Mouse (Mus musculus): ENCODE measurements around the gene Rhot2.
"Not testable (repeated sequence)": the region's sequence is repeated elsewhere in the genome, so short reads cannot be mapped to it uniquely, and the experiment has no call there.

Rhot2 gene

DNA sequence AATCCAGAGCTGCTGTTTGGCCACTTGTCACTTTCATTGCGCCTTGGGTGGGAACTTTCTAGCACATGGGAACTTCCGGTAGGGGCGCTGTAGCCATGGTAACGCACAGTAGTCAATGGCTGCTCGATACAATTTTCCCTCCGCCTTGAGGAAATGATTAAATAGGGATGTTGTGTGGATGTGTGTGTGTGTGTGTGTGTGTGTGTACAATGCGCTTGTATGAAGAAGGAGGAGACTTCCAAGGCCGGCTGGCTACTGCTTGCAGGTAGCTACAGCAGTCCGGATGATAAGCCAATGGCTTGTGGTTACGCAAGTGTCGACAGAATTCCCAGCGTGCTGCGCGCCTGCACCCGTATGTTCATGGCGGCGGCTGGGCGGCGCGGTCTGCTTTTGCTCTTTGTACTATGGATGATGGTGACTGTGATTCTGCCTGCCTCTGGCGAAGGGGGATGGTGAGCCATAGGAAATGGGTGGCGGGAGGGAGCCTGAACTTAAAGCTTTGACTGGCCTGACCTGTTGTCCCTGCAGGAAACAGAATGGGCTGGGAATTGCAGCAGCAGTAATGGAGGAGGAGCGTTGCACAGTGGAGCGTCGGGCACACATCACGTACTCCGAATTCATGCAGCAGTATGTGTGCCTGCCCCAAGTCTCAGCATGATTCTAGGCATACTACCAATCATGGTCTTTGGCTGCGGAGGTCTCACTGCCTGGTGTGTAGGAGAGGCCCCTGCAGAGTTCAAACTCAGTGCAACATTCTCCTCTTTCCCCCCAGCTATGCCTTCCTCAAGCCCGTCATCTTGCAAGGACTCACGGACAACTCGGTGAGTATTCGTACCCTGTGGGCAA lies 15.7 kb downstream of the Rhot2 start, which contains the start of gene Jmjd8:
Gene Jmjd8 (plus strand): TSS at position 156 of the 846 bp plus-strand sequence.
- DNase-seq (ENCODE audit: low read depth, low spot score): peak; percentile 75

DNA sequence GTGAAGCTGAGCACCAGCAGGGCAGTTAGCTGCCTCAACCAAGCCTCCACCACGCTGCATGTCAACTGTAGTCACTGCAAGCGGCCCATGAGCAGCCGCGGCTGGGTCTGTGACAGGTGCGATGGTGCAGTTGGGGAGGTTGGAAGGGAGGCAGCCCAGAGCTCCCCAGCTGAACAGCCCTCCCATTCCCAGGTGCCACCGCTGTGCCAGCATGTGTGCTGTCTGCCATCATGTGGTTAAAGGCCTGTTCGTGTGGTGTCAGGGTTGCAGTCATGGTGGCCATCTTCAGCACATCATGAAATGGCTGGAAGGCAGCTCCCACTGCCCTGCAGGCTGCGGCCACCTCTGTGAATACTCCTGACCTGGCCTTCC lies 16.4 kb downstream of the Rhot2 start:
- no peak for DNase-seq (ENCODE audit: low read depth, low spot score)

DNA sequence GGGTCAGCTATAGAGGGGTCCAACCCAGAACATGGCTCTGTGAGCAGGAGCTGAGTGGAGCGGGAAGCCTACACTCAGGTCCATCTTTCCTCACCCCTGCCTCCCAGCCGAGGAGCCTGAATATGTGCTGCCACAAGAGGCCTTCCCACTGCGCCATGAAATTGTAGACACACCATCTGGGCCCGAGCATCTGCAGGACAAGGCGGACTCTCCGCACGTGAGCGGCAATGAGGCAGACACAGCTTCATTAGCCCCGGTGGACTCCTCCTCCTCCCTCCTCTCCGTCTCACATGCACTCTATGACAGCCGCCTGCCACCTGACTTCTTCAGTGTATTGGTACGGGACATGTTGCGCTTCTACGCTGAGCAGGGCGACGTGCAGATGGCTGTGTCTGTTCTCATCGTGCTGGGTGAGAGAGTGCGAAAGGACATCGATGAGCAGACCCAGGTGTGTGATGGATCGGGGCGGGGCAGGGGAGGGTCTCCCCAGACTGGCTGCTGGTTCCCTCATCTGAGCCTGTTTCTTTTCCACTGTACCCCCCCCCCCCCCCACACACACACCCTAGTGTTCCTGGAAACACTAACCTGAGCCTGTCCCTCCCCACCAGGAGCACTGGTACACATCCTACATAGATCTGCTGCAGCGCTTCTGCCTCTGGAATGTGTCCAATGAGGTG lies 17.0 kb downstream of the Rhot2 start:
- no peak for DNase-seq (ENCODE audit: low read depth, low spot score)

DNA sequence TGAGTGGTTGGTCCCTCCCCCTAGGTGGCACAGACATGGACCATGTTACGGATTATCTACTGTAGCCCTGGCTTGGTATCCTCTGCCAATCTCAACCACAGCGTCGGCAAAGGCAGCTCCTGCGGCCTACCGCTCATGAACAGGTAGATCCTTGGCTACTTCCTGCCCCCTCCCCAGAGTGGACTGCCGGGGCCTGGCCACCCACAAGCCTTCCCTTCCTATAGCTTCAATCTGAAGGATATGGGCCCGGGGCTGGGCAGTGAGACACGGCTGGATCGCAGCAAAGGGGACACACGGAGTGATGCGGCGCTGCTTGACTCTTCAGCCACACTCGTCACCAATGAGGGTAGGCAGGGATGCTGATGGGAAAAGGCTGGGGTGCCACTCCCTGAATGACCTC lies 17.6 kb downstream of the Rhot2 start:
- no peak for DNase-seq (ENCODE audit: low read depth, low spot score)

DNA sequence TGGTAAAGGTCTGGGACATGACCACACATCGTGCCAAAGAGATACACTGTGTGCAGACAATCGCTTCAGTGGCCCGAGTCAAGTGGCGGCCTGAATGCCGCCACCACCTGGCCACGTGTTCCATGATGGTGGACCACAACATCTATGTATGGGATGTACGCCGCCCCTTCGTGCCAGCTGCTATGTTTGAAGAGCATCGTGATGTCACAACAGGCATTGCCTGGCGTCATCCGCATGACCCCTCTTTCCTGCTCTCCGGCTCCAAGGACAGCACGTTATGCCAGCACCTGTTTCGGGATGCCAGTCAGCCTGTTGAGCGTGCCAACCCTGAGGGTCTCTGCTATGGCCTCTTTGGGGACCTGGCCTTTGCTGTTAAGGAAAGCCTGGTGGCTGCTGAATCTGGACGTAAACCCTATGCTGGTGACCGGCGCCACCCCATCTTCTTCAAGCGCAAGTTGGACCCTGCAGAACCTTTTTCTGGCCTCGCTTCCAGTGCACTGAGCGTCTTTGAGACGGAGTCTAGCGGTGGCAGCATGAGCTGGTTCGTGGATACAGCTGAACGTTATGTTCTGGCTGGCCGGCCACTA lies 18.6 kb downstream of the Rhot2 start:
- no peak for DNase-seq (ENCODE audit: low read depth, low spot score)

DNA sequence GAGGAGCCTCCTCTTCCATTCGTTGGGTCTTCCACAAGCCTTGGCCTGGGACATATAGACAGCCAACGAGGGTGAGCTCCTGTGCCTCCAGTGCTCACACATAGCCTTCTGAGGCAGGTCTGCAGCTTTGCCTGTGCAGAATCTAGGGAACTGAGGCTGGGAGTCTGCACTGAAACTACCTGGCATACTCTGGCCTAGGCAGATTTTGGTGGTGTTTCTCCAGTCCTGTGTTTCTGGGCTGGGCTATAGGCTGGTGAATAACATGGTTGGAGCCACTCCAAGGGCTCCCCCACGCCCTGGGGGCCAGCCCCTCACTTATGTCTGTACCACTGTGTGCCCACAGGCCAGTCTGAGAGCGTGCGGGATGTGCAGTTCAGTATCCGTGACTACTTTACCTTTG lies 19.3 kb downstream of the Rhot2 start:
- DNase-seq (ENCODE audit: low read depth, low spot score): no peak

- DNase-seq (ENCODE audit: low read depth, low spot score): no peak
Observed at GRCm38 (mm10) chr17:25824362-25825142, 20.1 kb downstream of the Rhot2 start.

- peak; percentile 95 for DNase-seq (ENCODE audit: low read depth, low spot score)
Observed at GRCm38 (mm10) chr17:25823452-25823851, 21.2 kb downstream of the Rhot2 start, which contains the start of gene Wdr24. Gene Wdr24 (plus strand): TSS chr17:25823627.

DNA sequence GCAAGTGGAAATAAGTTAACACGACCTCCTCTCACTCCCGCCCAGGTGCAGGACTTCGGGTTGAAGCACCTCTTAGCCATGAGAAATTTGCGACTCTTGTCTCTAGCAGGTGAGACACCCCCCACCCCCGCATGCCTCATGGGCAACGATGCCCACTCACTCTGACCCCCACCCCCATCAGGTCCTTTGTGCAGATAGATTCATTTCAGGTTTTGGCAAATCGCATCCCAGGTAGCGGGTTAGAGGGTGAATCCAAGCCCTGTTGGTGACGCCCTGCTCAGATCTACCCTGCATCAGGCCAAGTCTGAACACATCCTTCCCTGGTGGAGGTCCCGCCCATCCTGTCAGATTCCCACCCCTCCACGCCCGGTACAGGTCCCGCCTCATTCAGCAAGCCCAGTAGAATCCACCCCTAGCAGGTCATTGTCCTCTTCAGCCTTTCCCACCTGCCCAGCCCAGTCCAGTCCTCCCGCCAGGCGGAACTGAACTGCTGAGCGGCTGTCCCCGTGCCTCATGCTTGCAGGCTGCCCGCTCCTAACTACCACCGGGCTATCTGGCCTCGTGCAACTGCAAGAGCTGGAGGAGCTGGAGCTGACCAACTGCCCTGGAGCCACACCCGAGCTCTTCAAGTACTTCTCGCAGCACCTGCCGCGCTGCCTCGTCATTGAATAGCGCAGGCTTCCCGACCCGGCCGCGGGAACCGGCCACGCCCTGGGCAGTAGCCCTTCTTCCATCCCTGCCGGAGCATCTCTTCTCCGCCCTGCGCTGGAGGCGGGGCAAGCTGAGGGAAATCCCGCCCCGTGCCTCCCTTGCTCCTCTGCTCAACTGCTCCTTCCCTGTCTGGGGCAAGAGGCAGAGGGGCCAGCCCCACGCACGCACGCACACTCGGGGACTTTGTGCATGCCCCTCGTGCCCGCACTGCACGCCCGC lies 25.5 kb downstream of the Rhot2 start:
- DNase-seq (ENCODE audit: low read depth, low spot score): peak; percentile 72

DNA sequence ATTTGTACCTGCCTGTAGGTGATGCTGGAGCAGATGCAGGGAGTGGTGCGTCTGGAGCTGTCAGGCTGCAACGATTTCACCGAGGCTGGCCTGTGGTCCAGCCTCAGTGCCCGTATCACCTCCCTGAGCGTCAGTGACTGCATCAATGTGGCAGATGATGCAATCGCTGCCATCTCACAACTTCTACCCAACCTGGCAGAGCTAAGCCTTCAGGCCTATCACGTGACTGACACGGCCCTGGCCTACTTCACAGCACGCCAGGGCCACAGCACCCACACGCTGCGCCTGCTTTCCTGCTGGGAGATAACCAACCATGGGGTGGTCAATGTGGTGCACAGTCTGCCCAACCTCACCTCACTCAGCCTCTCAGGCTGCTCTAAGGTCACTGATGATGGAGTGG lies 27.0 kb downstream of the Rhot2 start:
- no peak for DNase-seq (ENCODE audit: low read depth, low spot score)

GRCm38 (mm10) chr17:25813471-25813870 lies 31.2 kb downstream of the Rhot2 start:
- peak; percentile 91 for DNase-seq (ENCODE audit: low read depth, low spot score)

- DNase-seq (ENCODE audit: low read depth, low spot score): no peak
Observed at GRCm38 (mm10) chr17:25810890-25811289, 33.8 kb downstream of the Rhot2 start.

DNA sequence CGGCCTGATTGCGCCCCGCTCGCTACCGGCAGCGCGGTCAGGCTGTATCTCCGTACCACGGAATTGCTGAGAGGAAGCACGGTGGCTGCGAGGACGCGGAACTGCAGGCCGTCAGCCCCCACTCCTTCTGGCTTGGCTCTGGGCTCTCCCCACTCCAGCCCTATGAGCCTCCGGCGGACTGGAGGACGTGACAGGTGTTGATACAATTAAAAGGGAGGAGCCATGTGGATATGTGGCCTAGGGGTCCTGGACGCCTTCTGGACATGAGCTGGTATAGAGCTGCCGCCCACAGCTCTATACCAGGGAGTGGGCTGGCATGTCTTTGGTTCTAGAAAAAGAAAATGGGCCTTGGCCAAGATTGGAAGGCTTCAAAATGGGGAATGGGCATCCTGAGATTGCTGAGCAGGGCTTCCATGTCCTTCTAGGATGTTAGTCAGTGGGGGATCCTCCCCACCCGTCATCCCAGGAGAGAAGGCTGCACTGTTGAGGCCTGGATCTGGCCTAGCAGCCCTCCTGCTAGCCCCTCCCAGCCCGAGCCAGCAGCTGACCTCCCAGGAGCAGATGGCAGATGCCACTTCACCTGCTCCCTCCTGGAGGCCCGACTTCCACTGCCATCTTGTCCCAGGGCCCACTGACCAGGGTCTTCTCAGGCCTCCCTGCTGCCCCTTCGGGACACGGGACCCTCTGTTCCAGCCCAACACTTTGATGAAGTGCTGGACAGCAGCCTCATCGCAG lies 34.9 kb downstream of the Rhot2 start:
- DNase-seq (ENCODE audit: low read depth, low spot score): no peak

DNA sequence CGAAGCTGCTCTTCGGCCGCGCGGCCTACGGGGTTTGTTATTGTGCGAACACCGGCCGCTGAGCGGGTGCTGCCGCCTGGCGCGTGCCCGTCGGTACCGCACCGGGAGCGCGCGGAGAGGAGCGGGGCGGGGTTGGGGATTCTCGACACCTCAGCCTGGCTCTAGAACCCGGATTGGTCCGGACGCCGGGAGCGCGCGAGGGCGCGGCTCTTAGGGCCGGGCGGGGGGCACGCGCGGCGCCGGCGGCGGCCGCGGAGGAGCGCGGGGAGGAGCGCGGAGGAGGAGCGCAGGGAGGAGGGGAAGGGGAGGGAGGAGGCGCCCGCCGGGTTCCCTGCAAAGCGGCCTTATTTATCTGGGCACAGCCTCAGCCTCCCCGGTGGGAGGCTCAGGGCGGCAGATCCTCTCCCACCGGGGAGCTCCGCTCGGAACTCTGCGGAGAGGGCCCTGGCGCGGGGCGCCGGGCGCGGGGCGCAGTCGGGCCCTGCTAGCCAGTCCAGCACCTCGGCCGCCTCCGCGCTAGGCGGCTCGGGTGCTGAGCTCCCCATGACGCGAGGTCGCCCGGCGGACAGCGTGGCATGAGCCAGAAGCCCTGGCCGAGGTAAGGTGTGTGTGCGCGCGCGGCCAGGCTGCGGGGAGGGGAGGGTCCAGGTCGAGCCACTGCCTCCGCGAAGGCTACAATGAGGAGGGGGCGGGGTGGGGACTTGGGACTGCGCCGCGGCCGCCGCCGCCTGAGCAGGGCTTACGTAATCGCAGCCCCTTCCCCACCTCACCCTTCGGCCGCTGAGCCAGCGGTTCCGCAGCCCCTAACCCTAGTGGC lies 35.7 kb downstream of the Rhot2 start, which contains the start of gene Fbxl16:
Gene Fbxl16 (plus strand): TSS at position 297 of the 817 bp plus-strand sequence.
- DNase-seq (ENCODE audit: low read depth, low spot score): peak; percentile 85

GRCm38 (mm10) chr17:25808028-25808427 lies 36.6 kb downstream of the Rhot2 start:
- DNase-seq (ENCODE audit: low read depth, low spot score): no peak

- DNase-seq (ENCODE audit: low read depth, low spot score): not testable (repeated sequence)
Observed at GRCm38 (mm10) chr17:25807452-25807851, 37.2 kb downstream of the Rhot2 start.

DNA sequence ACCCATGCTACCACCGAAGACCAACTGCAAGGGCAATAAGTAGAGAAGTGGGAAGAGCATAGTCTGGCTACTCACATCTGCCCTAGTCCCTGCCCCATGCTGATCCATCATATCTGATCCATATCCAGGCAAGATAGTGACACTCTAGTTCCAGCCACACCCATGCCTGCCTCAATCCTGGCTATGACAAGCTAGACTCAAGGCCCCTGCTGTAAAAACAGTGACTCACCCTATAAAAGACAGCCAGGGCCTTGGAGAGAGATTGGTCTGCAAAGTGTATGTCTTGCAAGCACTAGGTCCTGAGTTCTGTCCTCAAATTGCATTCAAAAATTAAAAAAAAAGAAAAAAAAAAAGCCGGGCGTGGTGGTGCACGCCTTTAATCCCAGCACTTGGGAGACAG lies 38.1 kb downstream of the Rhot2 start:
- DNase-seq (ENCODE audit: low read depth, low spot score): no peak

- peak; percentile 33 for DNase-seq (ENCODE audit: low read depth, low spot score)
Observed at GRCm38 (mm10) chr17:25802825-25803517, 41.7 kb downstream of the Rhot2 start.

Data from ES-CJ7 (cell line).